Mouse (Mus musculus) stomach, postnatal 0 days (tissue): ENCODE results near the gene Fam199x.
A peak's percentile ranks its signal among the peaks of the same experiment; 100 is the strongest.

Experiments
- CTCF ChIP-seq: IDR thresholded peaks from 2 replicates; pipeline ENCODE4 v1.5.1; 2016; ENCODE audit warnings: antibody characterized with exemption, low read depth, mild to moderate bottlenecking, moderate library complexity
- EP300 ChIP-seq: optimal IDR thresholded peaks from 2 replicates; pipeline ENCODE3; 2016; ENCODE audit warnings: antibody characterized with exemption

DNA sequence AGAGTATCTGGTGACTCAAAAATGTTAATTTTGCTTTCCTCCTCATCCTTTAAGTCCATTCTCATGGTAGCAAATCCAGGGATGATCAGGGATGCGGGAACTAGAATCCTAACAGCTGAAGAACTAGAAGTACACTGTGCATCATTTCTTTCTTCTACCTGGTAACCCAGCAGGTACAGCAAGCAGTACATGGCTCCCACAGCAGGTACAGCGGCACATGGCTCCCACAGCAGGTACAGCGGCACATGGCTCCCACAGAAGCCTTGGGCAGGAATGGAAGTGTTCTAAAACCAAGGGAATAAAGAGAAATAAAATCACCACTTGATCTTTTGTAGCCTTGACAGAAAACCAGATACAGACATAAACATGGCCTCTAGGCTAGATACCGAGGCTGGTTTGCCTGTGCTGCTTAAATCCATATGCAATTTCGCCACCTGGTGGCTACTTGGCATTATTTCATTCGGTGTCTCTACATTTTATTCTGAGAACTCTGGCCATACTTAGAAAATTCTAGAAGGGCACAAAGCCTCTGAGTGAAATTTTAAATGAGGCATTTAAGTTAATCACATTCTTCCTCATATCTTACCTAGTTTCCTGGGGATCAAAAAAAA is 34.2 kb upstream of the Fam199x start:
- TF ChIP-seq CTCF (peak; percentile 78), EP300 (no peak)
